Mouse (Mus musculus) G1E (cell line): ENCODE measurements around the gene Lingo2.

ENCODE experiments used
- CTCF ChIP-seq: IDR thresholded peaks from 2 replicates; pipeline ENCODE4 v1.5.1; 2012; ENCODE audit warnings: low read depth, low read length, inconsistent platforms, mixed read lengths
- GATA1 ChIP-seq: IDR thresholded peaks from 2 replicates; pipeline ENCODE4 v1.6.1; 2012; ENCODE audit warnings: borderline replicate concordance, low read length, inconsistent platforms, mixed read lengths
- GATA2 ChIP-seq: IDR thresholded peaks from 2 replicates; pipeline ENCODE4 v1.6.1; 2012; ENCODE audit warnings: low read depth, low read length, inconsistent platforms, borderline replicate concordance
- POLR2AphosphoS5 ChIP-seq: IDR thresholded peaks from 2 replicates; pipeline ENCODE4 v1.6.1; 2012; ENCODE audit warnings: low read depth, low read length, inconsistent platforms; ENCODE audit not compliant: insufficient replicate concordance
- TAL1 ChIP-seq: conservative IDR thresholded peaks from 2 replicates; pipeline ENCODE4 v1.6.1; 2012; ENCODE audit warnings: low read depth, low read length, inconsistent platforms, mixed read lengths

GRCm38 (mm10) chr4:35823322-35823870, 1128.2 kb downstream of the Lingo2 start:
- no peak for TF ChIP-seq CTCF
- TF ChIP-seq POLR2AphosphoS5, result no peak
- no peak for TF ChIP-seq GATA1
- TF ChIP-seq TAL1, result no peak
- TF ChIP-seq GATA2, result no peak
